Mouse (Mus musculus) embryo, embryonic 10 days (tissue): ENCODE data around the gene Trpm3.

Source experiments
- DNase-seq: peaks from one replicate; pipeline ENCODE4 v3.0.0-alpha.2; 2015; ENCODE audit warnings: low spot score

The Trpm3 gene

DNA sequence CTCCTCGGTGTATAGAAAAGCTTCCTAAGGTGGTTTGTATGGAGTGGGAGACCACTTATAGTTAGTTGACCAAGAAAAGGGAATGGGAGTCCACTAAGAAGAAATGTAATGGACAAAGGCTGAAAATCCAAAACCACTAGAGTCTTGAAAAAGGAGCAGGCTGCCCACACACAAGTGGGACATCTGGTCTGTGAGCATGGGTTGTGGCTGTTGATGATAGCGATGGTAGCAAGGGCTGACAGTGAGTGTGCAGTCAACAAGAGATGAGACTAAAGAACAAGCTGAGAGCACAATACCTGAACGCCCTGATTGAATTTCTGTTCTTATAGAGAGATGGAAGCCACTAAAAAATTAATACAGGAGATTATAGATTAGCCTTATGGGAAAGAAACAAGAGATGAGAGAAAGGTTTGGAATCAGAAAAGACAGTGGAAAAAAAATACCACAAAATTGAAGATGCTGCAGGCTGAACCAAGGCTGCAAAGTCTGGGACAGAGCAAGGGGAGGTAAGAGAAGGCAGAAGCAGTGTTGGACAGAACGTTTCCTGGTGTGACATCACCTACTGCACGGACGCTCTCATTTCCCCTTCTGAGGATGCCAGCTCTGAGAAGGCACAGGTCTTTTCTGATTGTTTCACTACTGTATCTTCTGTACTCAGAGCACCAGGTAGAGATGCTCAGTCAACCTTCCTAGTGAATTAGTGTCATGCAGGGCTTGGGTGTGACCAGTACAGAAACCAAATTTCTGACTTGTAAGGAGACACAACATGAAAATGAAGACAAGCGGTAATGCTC lies 710.1 kb downstream of the Trpm3 start:
- no peak for DNase-seq

DNA sequence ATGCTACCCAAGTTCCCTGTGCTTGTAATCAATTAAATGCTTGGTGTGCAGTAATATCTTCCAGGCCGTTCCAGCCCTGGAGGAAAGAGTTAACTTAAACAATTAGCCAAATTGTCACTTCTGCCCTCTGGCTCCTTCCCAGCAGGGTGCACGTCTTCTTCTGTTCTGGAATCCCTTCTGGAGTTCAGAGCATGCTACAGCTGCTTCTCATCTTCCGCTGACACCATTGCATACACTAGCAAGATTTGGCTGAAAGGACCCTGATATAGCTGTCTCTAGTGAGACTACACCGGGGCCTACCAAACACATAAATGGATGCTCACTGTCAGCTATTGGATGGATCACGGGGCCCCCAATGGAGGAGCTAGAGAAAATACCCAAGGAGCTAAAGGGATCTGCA lies 712.6 kb downstream of the Trpm3 start:
- peak; percentile 51 for DNase-seq

DNA sequence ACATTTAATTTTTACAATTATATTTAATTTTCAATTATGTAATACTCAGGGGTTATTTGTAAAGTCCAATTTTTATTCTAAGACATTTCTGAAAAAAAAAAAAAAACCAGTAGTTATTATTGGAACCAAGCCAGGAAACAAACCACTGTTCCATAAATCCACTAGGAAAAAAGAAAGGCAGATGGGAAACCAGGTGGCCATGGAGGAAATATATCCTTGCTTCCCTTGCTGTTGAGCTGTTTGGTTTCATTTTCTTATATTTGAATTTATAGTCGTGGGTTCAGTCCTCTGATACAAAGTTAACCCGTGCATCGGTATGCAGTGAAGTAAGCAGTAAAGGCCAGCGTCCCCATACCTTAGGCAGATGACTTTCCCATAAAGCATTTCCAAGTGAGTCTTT lies 720.8 kb downstream of the Trpm3 start:
- DNase-seq, result no peak

DNA sequence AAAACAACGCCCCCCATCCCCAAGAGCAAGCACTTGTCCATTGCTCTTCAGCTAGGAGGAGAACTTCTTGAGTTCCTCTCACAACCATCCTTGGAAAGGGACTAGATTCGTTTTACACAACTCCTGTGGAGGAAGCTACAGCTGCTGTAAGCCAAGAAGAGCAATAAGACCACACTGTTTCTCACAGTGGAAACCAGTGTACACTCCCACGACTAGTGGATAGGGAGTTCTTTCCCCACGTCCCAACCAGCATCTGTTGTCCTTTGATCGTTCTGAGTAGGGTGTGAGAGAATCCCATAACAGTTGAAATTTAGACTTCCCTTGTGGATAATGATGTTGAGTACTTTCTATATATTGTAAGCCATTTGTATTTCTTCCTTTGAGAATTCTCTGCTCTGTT lies 728.6 kb downstream of the Trpm3 start:
- no peak for DNase-seq

DNA sequence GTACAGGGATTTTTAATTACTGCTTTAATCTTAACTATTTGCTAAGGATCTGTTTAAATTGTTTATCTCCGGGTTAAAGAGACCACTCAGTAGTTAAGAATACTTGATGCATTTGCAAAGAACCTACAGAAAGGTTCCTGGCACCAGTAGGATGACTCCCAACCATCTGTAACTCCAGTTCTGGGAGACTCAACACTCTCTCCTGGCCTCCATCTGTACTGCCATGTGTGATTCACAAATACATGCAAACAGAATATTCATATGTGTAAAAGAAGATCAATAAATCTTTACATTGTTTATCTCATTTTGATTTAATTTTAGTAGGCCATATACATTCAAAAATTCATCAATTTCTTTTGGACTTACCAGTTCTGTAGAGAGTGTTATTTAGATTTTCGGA lies 731.0 kb downstream of the Trpm3 start:
- no peak for DNase-seq

DNA sequence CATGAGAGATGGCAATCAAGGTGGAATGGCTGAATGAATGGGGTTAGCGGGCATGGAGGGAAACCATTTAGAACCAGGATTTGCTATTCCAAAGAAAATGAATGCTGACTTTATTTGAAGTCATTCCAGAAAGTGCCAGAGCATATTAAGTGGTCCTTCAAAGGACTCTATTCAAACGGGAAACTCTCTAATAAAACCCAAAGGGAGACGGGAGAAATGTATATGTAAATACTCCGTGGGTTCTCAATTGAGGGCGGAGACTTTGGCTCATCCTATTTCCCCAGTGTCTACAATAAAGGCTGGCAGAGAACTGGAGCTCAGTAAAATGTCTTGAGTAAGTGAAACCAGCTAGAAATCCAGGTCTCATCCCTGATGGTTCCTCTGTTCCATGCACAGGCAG lies 733.6 kb downstream of the Trpm3 start:
- DNase-seq, result no peak

DNA sequence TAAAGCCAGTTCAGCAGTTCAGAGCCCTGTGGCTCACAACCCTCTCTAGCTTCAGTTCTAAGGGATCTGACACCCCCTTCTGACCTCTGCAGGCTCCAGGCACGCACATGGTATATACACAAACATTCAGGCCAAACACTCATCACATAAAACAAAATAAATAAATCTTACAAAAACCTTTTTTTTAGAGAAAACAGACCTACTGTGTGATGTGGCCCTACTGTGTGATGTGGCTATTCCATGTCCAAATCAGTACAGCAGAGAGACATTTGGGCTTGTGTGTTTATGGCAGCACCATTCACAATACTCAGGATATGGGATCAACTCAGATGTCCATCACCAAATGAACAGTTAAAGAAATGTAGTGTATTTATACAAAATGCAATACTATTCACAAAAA lies 741.4 kb downstream of the Trpm3 start:
- no peak for DNase-seq

DNA sequence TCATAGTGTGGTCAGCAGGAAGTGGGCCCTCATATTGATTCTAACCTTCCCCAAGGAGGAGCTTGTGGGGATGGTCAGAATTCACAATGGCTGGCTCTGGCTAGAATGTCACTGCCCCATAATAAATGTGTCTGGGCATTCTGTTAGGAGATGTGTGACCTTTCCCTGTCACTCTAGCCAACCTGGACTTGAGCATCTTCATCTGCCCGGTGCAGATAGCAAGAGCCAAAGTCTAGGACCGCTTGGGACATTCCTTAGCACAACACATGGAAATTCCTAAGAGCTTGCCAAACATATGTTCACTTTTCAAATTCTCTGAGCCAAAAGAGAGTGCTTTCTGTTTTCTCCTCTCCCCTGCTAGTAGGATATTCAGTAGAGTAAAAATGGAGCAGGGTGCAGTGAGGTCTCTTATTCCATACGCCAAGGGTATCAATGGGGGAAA lies 743.8 kb downstream of the Trpm3 start:
- DNase-seq, result no peak

DNA sequence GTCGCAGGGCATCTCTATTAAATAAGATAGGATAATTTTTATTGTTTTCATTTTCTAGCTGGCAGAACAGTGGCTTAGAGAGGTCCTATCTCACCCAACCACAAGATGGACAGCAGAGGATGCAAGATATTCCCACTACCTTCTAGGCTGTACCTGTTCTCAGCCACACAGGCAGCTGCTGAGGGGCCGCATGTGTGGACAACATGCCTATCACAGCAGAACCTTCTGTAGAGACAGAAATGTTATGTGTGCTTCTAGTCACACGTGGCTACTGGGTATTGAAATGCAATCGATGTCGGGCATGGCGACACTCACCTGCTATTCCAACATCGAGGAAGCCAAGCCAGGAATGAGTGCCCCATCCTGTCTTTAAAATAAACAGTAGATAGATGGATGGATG lies 744.3 kb downstream of the Trpm3 start:
- DNase-seq, result no peak

DNA sequence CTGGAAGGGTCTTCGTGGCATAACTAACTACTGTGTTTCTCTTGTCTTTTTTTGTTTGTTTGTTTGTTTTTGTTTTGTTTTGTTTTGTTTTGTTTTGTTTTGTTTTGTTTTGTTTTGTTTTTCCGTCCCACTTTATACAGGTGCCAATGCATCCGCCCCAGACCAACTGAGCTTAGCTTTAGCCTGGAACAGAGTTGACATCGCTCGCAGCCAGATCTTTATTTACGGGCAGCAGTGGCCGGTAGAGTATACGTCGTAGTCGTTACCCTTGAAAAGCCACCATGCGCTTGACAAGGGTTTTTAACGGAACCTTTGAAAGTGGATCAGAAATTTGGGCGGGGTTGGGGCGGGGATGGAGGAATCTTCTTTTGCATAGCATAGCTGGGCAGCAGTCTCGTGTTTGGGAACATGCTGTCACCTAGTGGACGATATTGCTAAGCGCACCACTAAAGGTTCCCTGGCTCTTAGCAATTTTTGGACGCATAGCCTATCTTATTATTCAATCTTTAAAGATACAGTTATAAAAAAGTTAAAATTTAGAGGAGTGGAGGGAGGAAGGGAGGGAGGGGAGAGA lies 745.0 kb downstream of the Trpm3 start:
- DNase-seq, result peak; percentile 85

DNA sequence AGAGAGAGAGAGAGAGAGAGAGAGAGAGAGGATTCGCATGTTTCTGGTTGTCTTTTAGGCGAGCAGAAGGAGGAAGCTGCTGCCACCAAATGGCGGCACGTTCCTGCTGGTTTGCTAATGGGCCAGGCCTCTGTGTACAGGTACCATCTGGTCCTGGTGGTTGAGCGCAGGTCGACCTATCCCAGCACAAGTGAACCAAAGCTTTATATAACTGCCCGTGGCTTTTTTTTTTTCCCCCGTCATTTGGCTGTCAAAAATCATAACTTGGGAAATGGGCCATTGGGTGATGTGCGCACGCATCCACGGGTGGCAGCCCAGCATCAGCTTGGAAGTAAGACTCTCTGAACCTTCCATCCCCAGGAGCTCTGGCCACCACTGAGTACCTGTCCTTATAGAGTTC lies 745.5 kb downstream of the Trpm3 start:
- DNase-seq, result peak; percentile 43

DNA sequence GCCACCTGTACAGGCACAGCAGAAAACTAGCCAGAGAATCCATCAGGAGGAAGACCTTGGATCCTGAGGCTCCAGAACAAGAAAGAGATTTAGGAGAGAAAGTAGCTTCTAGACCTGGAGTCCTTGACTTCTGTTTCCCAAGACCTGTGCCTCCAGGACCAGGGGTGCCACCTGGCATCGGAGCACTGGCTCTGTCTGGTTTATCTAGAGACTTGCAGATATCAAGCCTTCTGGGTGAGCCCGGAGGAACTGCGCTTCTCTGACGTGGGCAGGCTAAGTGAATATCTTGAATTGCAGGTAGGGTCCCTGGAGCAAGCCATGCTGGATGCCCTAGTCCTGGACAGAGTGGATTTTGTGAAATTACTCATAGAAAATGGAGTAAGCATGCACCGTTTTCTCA lies 746.2 kb downstream of the Trpm3 start:
- DNase-seq, result no peak

DNA sequence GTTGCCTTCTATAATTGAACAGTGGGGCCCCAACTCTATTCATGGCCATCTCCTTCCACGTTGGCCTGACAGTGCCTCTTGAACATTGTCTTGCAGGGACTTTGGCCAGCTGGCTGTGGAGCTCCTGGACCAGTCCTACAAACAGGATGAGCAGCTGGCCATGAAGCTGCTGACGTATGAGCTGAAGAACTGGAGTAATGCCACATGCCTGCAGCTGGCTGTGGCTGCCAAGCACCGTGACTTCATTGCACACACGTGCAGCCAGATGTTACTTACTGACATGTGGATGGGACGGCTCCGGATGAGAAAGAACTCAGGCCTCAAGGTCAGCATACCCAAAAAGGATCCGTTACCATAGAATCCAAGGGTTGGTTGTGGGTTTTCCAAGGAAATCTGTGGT lies 763.0 kb downstream of the Trpm3 start:
- DNase-seq, result no peak

DNA sequence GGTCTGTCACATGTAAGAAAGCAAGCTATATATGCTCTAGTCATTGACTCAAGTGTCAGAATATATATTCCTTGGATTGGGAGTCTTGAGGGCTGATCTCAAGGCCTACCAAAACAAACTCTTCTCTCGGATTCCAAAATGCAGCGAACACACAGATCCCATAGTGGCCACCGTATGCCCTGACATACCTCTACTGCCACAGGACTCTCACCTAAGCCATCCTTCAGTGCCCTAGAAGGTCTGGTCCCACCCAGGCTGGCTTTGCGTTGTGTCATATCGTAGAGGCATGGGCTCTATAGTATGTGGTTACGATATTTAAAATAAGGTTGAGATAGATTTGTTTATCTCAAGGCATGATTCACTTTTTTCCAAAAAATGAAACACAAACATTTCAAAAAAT lies 763.5 kb downstream of the Trpm3 start:
- DNase-seq, result no peak

DNA sequence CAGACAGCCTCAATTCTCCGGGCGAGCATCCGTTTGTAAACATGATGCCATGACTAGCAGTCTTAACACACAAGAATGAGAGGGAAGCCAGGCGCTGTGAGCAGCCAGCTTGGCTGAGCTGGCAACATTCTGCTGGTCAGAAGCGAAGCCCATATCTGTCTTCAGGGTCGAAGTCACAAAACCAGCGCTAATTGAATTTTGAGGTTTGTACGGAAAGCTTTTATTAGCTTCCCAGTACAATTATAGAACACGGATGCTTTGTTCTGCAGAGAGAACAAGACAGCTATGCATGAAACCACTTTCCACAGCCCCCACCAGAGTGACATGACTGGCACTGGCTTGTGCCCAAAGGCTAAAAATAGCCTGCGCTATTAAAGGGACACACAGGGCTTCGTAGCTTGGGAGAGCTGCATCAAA lies 766.2 kb downstream of the Trpm3 start:
- no peak for DNase-seq

DNA sequence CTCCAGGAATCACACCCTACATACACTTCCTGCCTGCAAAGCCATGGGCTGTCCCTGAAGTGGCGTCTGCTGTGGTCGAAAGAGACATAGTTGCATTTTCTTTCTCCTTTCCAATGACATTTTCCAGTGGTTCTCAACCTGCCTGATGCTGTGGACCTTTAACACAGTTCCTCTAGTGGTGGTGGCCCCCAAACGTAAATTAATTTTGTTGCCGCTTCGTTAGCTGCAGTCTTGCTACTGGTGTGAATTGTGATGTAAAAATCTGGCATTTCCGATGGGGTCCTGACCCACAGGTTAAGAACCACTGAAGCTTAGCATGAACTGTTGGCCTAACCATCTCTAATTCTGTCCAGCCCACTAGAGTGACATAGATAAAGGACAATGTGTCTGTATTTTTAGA lies 771.8 kb downstream of the Trpm3 start:
- DNase-seq, result no peak

DNA sequence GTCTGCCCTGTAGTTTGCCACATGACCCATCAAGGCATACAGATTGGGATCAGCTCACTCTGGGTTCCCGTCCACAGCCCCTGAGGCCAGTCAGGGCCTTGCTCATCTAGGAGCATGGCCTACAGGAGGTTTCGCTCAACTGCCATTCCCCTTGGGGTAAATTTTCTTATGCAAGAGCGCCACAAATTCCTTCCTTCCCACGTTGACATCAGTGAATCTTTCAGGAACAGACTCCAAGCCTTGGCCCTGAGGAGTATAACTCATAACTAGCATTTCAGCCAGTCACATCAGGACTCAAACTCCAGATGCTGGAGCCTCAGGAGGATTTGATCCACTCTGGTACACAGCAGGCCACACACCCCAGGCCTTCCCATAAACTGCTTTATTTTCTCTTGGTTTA lies 774.1 kb downstream of the Trpm3 start:
- no peak for DNase-seq

DNA sequence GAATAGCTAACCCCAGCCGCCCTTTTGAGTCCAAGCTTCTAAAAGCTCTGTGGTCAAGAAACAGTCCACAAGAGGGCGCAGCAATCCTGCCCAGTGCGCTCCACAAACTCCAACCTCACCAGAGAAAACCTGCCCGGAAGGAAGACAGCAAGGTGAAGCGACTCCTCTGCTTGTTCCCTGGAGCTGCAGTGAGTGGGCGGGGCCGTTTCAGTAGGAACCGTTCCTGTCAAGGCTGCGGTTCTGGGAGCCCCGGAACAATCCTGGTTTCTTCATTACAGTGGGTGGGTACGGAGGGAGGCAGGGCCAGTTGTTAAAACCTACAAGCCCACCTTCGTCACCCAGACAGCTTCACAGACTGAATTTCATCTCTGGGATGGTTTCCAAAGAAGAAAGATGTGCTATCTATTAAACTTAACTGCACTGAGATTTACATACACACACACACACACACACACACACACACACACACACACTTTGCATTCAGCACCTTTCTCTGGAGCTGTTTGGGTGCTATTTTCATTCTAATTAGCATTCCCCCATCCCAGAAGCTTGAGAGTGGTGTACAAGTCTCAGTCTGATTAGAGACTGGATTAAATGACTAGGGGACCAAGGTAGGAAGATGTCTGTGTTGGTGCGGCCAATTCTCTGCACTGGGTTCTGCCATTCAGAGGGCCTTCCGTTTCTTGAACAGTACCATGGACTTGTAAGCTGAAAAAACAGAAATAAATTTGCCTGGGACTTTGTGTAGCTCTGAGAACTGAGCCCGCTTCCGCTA lies 777.2 kb downstream of the Trpm3 start:
- DNase-seq, result peak; percentile 89

DNA sequence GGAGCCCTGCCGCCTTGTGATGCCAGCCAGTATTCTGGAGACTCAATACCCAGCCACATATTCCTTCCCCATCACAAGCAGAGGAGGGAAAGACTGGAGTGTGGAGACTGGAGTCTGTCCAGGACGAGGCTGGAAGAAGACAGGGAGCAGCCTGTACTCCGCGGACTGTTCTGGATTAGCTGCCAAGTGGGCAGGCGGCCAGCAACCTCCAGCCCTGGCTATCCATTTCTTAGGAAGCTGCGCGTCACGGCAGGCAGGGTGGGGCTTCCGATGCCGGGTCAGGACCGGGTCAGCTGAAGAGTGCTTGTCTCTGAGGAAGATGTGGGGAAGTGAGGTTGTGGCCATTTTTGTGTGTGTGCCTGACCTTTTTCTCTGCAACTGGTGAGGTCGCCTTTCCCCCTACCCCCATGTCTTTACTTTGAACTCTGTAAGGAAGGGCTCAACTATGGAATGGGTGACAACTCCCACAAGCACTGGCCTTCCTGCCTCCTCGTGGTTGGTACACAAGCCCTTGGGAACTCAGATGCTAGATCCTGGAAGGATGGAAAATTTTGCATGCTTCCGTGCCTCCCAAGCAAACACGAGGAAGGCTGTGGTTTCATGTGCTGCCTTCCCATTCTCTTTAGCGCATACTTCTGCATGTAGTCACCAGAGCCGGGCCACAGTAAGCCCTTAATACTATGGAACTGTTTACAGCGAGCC lies 777.9 kb downstream of the Trpm3 start:
- DNase-seq, result peak; percentile 57

DNA sequence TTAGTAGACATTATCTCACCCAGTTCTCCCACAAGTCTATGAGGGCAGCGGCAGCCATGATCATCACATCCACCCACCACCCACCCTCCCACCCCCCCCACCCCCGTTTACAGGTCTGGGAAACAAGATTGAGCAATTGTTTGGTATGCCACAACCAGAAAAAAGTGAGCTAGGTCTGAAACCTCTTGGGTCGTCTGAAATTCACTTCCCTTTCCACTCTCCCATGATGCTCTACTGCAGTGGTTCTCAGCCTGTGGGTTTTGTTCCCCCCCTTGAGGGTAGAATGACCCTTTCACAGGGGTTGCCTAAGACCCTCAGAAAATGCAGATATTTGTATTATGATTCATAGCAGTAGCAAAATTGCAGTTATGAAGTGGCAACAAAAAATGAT lies 778.5 kb downstream of the Trpm3 start:
- no peak for DNase-seq

DNA sequence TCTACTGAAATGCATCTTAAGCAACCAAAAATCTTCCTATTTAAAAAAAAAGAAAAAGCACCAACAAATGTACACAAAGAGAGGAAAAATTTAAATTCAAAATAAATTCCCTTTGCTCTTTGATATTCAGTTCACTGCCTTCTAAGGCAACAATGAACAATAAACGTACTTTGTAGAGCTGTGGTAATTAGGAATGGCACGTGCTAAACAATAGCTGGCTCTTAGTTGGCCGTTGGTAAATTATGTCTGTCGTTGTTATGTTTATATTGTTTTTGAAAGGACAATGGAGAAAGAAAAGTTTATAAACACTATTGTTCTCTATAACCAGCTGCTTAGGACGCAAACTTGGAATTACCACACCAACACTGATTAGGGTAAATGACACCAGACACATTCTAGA lies 782.1 kb downstream of the Trpm3 start:
- DNase-seq, result no peak

DNA sequence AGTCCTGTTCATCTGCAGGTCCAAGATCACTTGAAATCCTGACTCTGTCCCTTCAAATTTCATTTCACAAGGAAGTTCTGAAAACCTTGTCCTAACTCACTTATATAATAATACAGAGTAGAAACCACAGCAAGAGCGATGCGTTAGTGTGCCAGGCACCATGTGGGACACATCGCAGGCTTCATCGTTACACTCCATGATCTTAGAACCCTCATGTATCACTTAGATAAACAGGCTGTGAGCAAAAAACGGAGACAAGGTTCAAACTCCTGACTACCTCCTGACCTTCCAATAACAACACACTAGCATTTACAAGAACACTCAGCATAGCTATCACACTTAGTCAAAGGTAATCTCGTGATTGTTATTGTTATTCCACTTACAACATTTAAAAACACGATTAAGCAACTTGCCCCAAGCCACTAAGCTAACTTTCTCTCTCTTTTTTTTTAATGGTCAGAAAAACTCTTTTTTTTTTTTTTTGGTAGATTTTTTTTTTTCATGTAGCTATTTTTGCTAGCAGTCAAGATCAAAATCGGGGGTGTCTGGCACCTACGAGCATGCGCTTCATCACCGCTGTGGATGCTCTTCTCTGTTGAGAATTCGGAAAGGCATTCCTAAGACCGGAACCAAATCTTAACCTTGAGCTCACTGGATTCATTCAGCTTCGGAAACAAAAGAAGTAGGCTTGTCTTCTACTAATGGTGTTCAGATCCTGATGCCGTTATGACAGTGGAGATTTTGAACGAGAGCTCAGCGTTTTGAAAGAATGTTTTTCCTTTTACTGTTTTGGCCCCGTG lies 784.2 kb downstream of the Trpm3 start:
- DNase-seq, result no peak
